Mouse (Mus musculus) midbrain, embryonic 13.5 days (tissue): Measurements from ENCODE around the gene Lrp5. TPM values are rescaled to one million over a fixed set of nuclear protein-coding genes. Genes with fewer than 3 reads are reported as not detected.
"Not testable (repeated sequence)": the region's sequence is repeated elsewhere in the genome, so short reads cannot be mapped to it uniquely, and the experiment has no call there.

ENCODE experiments used
- ATAC-seq: fragments of 200-750 bp; cut with Nextera tagmentation; 2 replicates; pipeline ENCODE4 v1.8.0; 2017; ENCODE audit warnings: mild to moderate bottlenecking, moderate TSS enrichment, moderate library complexity
- H3K27ac ChIP-seq: fragments of 300-500 bp; sonication (generic); 2 replicates; pipeline ENCODE4 v1.5.1; 2015; ENCODE audit warnings: inconsistent platforms, mild to moderate bottlenecking, moderate library complexity
- H3K27me3 ChIP-seq: fragments of 300-500 bp; sonication (generic); 2 replicates; pipeline ENCODE4 v1.6.1; 2015; ENCODE audit warnings: mild to moderate bottlenecking, inconsistent platforms
- H3K36me3 ChIP-seq: fragments of 300-500 bp; sonication (generic); 2 replicates; pipeline ENCODE4 v1.6.1; 2015; ENCODE audit warnings: mild to moderate bottlenecking, inconsistent platforms
- H3K4me1 ChIP-seq: fragments of 300-500 bp; sonication (generic); replicated peaks from 2 replicates; pipeline ENCODE4 v1.6.1; 2015; ENCODE audit warnings: inconsistent platforms
- H3K4me2 ChIP-seq: fragments of 300-500 bp; sonication (generic); replicated peaks from 2 replicates; pipeline ENCODE4 v1.6.1; 2015; ENCODE audit warnings: moderate library complexity, mild to moderate bottlenecking, inconsistent platforms
- H3K4me3 ChIP-seq: fragments of 300-500 bp; sonication (generic); replicated peaks from 2 replicates; pipeline ENCODE4 v1.5.1; 2015; ENCODE audit warnings: mild to moderate bottlenecking, inconsistent platforms
- H3K9ac ChIP-seq: fragments of 300-500 bp; sonication (generic); replicated peaks from 2 replicates; pipeline ENCODE4 v1.6.1; 2015; ENCODE audit warnings: mild to moderate bottlenecking, inconsistent platforms
- H3K9me3 ChIP-seq: fragments of 300-500 bp; sonication (generic); 2 replicates; pipeline ENCODE4 v1.6.1; 2016; ENCODE audit warnings: mild to moderate bottlenecking, inconsistent platforms
- WGBS: fragments of 180-500 bp; shearing (Covaris S2); methylation state at CpG from one replicate; pipeline ENCODE4 v1.1.7; 2015; 5-methylcytosine and 5-hydroxymethylcytosine counted together
- polyA plus RNA-seq: library from polyadenylated mRNA; unstranded; fragments of >200 nt; fragmentation: Nextera tagmentation; extraction: Ambion mirVana; gene quantifications from 2 replicates; pipeline ENCODE4 v1.2.1, GENCODE M21; 2015

Lrp5 gene
- polyA plus RNA-seq, 1 experiment from 2014 or later, result 1.7 TPM

- ATAC-seq, result no peak
- Histone ChIP-seq H3K4me3 (no peak overlapping the region), H3K4me1 (no peaks in the 10 kb centered on the region), H3K27ac (no peak overlapping the region), H3K36me3 (peaks cover 52% of the 10 kb centered on the region), H3K9ac (no peak overlapping the region), H3K4me2 (no peak overlapping the region), H3K9me3 (no peaks in the 10 kb centered on the region), H3K27me3 (no peaks in the 10 kb centered on the region)
- WGBS, result 94% methylated on average over 4 of the region's 4 CpGs
Observed at GRCm38 (mm10) chr19:3589968-3590367, 96.4 kb downstream of the Lrp5 start.

- Histone ChIP-seq H3K4me3 (no peak overlapping the region), H3K4me1 (no peaks in the 10 kb centered on the region), H3K9me3 (no peaks in the 10 kb centered on the region), H3K27me3 (no peaks in the 10 kb centered on the region), H3K36me3 (peaks cover 49% of the 10 kb centered on the region), H3K9ac (no peak overlapping the region), H3K27ac (no peak overlapping the region), H3K4me2 (no peak overlapping the region)
- ATAC-seq, result no peak
- 88% methylated on average over 5 of the region's 5 CpGs for WGBS
Observed at GRCm38 (mm10) chr19:3589547-3589946, 96.8 kb downstream of the Lrp5 start.

- 95% methylated on average over 5 of the region's 5 CpGs for WGBS
- H3K4me2 ChIP-seq, H3K9me3 ChIP-seq, H3K27me3 ChIP-seq, H3K27ac ChIP-seq, H3K4me1 ChIP-seq, H3K9ac ChIP-seq, ATAC-seq, H3K4me3 ChIP-seq: not testable (repeated sequence)
- H3K36me3 ChIP-seq, result peaks cover 47% of the 10 kb centered on the region
Observed at GRCm38 (mm10) chr19:3587729-3588128, 98.6 kb downstream of the Lrp5 start.

DNA sequence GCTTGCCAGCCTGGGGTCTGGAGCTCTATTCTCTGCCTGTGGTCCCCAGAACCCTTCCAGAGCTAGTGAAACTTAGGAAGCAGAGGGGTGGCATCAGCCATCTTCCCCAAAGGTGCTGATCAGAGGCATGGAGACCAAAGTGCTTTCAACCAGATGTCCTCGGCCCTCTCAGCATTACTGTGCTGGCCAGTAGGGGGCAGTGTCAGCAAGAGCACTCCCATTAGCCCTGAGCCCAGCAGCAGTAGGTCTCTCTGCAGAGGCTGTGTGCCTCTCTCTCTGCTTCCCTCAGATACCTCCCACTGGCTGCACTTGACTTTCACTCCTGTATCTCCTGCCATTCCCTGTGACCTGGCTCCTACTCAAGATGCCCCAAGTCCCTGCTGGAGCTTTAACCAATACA, 99.8 kb downstream of the Lrp5 start:
- Histone ChIP-seq H3K9ac (no peak overlapping the region), H3K4me1 (no peaks in the 10 kb centered on the region), H3K9me3 (no peaks in the 10 kb centered on the region), H3K27me3 (no peaks in the 10 kb centered on the region), H3K36me3 (peaks cover 37% of the 10 kb centered on the region), H3K27ac (no peak overlapping the region), H3K4me2 (no peak overlapping the region), H3K4me3 (no peak overlapping the region)
- ATAC-seq, result no peak
- WGBS, result 50% methylated on average over 1 of the region's 1 CpGs

GRCm38 (mm10) chr19:3586026-3586425, 100.3 kb downstream of the Lrp5 start:
- no peaks in the 10 kb centered on the region for H3K4me1 ChIP-seq
- H3K36me3 ChIP-seq, result peaks cover 36% of the 10 kb centered on the region
- ATAC-seq, result no peak
- no peak overlapping the region for H3K4me2 ChIP-seq
- H3K27ac ChIP-seq, result no peak overlapping the region
- no peak overlapping the region for H3K9ac ChIP-seq
- H3K9me3 ChIP-seq, result no peaks in the 10 kb centered on the region
- H3K4me3 ChIP-seq, result no peak overlapping the region
- WGBS, result 93% methylated on average over 9 of the region's 9 CpGs
- H3K27me3 ChIP-seq, result no peaks in the 10 kb centered on the region

DNA sequence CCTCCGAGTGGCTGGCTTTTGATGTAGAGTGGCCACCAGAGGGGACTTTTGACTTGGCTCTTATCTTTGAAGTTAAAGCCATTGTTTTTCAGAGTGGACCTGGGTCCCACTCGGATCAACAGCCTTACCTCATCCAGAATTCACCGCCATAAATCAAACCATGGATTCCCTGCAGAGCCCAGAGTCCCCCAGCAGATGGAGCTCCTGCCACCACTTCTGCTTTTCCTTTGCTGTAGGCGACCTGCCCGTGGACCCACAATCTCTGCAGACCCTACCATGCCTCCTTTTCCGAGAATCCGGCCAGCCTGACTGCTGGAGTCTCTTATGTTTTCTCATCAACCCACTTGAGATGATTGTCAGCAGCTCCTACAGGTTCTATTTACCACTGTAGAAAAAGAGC, 105.0 kb downstream of the Lrp5 start:
- H3K9me3 ChIP-seq, result no peaks in the 10 kb centered on the region
- ATAC-seq, result no peak
- no peak overlapping the region for H3K4me3 ChIP-seq
- no peak overlapping the region for H3K4me2 ChIP-seq
- H3K36me3 ChIP-seq, result peaks cover 14% of the 10 kb centered on the region
- WGBS, result 28% methylated on average over 7 of the region's 7 CpGs
- peaks cover 8% of the 10 kb centered on the region for H3K4me1 ChIP-seq
- no peaks in the 10 kb centered on the region for H3K27me3 ChIP-seq
- no peak overlapping the region for H3K9ac ChIP-seq
- no peak overlapping the region for H3K27ac ChIP-seq

- H3K4me2 ChIP-seq, result no peak overlapping the region
- H3K4me3 ChIP-seq, result no peak overlapping the region
- no peak overlapping the region for H3K9ac ChIP-seq
- no peaks in the 10 kb centered on the region for H3K36me3 ChIP-seq
- peaks cover 27% of the 10 kb centered on the region for H3K4me1 ChIP-seq
- no peak overlapping the region for H3K27ac ChIP-seq
- no peak for ATAC-seq
- H3K9me3 ChIP-seq, result no peaks in the 10 kb centered on the region
- no peaks in the 10 kb centered on the region for H3K27me3 ChIP-seq
Observed at GRCm38 (mm10) chr19:3577911-3578290, 108.5 kb downstream of the Lrp5 start.

DNA sequence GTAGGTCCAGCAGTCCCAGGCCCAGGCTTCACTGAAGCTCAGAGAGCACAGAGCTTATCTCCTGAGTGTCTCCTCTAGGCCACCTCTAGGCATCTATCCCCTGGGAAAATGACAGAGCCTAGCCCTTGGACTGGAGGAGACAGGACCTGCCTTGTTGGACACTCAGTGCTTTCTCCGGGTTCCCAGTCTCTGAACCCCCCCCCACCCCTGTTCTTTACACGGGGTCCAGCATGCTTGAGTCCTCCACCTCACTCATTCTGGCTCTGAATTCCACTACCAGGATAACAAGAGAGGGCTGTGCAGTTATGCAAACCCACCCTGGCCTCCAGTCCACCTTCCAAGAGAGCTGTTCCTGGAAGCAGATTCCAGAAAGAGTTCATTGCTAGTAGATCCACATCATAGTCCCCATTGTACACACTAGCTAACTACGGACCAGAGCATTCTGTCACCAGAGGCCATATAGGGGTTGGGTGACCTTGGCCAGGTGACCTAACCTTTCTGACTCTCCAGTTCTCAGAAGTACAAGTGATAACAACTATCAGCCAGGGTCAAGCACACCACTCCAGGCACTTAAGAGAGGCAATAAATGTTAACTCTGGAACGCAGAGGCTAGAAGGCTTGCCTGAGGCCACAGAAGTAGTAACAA, 109.0 kb downstream of the Lrp5 start:
- Histone ChIP-seq H3K9ac (no peak overlapping the region), H3K9me3 (no peaks in the 10 kb centered on the region), H3K27me3 (no peaks in the 10 kb centered on the region), H3K4me2 (no peak overlapping the region; the same call in 1 of the 2 replicates), H3K4me3 (no peak overlapping the region), H3K4me1 (peaks cover 28% of the 10 kb centered on the region), H3K27ac (0 out of 2 replicates have a peak overlapping the region, but pooled peaks have one; percentile 94), H3K36me3 (no peaks in the 10 kb centered on the region)
- ATAC-seq, result no peak
- WGBS, result 88% methylated on average over 4 of the region's 4 CpGs

DNA sequence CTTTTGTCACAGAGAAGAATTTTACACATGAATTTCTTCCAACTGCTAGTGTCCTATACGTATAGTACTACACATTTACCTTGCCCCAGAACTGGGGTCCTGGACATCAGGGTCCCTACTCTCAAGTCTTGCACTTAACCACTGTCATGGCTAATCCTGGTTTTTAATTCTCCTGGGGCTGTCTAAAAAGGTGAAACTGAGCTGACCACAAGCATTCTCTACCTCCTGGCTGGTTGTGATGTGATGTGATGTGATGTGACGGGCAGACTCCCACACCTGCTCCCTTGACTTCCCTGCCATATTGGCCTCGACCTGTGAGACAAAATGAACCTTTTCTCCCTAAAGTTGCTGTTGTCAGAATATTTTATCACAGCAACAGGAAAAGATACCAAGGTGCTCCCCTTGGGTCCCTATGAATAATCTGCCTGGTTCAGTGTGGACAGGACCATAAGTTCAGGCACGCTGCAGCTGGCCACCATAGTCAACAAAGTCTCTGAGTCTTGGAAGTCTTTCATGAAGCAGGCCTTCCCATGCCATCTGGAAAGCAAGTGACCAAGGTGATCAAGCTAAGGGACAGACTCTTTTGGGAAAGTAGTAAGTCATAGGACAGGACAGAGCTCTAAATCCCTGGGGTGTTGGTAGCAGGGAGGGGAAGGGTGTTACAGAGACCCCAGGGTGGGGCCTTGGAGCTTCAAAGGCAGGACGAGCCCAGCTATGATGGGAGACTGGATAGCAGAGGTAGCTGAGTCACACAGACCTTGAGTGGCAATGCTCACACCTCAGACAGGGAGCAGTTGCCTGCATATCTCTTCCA, 109.7 kb downstream of the Lrp5 start:
- H3K9ac ChIP-seq, result no peak overlapping the region
- peaks cover 28% of the 10 kb centered on the region for H3K4me1 ChIP-seq

GRCm38 (mm10) chr19:3575632-3576384, 110.6 kb downstream of the Lrp5 start, which contains the start of gene Ppp6r3:
TSS of gene Ppp6r3 (minus strand) at chr19:3575749.
- H3K4me2 ChIP-seq, result peak within 1 kb of the TSS; percentile 84
- no peaks in the 10 kb centered on the region for H3K27me3 ChIP-seq
- no peaks in the 10 kb centered on the region for H3K9me3 ChIP-seq
- WGBS, result under 1% methylated on average over 51 of the region's 51 CpGs
- H3K27ac ChIP-seq, result peak within 1 kb of the TSS; percentile 94
- H3K4me1 ChIP-seq, result peaks cover 32% of the 10 kb centered on the region
- H3K36me3 ChIP-seq, result no peaks in the 10 kb centered on the region
- peak within 1 kb of the TSS; percentile 88 for H3K9ac ChIP-seq
- ATAC-seq, result peak; percentile 97
- peak within 1 kb of the TSS; percentile 81 for H3K4me3 ChIP-seq

More for the DNA sequence above, 109.7 kb downstream of the Lrp5 start:
- H3K27me3 ChIP-seq, result no peaks in the 10 kb centered on the region
- no peaks in the 10 kb centered on the region for H3K36me3 ChIP-seq
- peak overlapping the region; percentile 42 for H3K4me2 ChIP-seq
- no peak for ATAC-seq
- peak overlapping the region; percentile 81 for H3K4me3 ChIP-seq
- H3K9me3 ChIP-seq, result no peaks in the 10 kb centered on the region
- WGBS, result 70% methylated on average over 5 of the region's 5 CpGs
- peak overlapping the region; percentile 94 for H3K27ac ChIP-seq

- no peaks in the 10 kb centered on the region for H3K27me3 ChIP-seq
- under 1% methylated on average over 48 of the region's 50 CpGs for WGBS
- peaks cover 32% of the 10 kb centered on the region for H3K4me1 ChIP-seq
- H3K9ac ChIP-seq, result peak overlapping the region; percentile 88
- H3K27ac ChIP-seq, result peak overlapping the region; percentile 94
- peak overlapping the region; percentile 81 for H3K4me3 ChIP-seq
- no peaks in the 10 kb centered on the region for H3K9me3 ChIP-seq
- peak overlapping the region; percentile 84 for H3K4me2 ChIP-seq
- ATAC-seq, result no peak; the same call in 1 of the 2 replicates
- no peaks in the 10 kb centered on the region for H3K36me3 ChIP-seq
Observed at GRCm38 (mm10) chr19:3575276-3575631, 111.1 kb downstream of the Lrp5 start.

DNA sequence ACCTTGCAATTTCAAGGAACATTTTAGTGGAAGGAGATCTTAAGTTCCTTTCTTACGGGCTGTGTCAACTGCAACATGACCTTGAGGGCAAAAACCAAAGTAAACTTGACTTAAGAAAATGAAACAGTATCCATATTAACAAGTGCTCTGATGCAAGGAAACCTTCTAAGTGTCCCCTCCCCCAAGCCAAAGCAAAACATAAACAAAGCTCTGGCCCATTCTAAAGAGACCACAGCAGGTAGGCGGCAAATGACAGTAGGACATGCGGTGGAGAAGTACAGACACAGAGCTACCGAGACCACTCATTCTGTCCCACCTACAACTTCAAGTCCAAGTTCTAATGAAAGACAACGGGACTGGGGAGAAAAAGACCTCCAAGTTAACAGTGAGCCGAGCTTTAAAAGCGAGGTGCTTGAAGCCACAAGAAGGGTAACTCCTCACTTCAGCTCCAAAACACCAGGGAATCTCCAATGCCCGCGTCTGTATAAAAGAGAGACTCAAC, 111.7 kb downstream of the Lrp5 start:
- Histone ChIP-seq H3K9ac (peak overlapping the region; percentile 88), H3K4me2 (peak overlapping the region; percentile 84), H3K27me3 (no peaks in the 10 kb centered on the region), H3K4me3 (peak overlapping the region; percentile 81), H3K36me3 (no peaks in the 10 kb centered on the region), H3K4me1 (peaks cover 32% of the 10 kb centered on the region), H3K27ac (peak overlapping the region; percentile 94), H3K9me3 (no peaks in the 10 kb centered on the region)
- ATAC-seq, result no peak
- 2% methylated on average over 9 of the region's 9 CpGs for WGBS
